Mouse (Mus musculus) megakaryocyte, embryonic 14.5 days (primary cell): Measurements from ENCODE around the gene Slc8a3. TPM values are rescaled to one million over a fixed set of nuclear protein-coding genes. Genes with fewer than 3 reads are reported as not detected.

Experiments used
- H3K27me3 ChIP-seq: replicated peaks from 2 replicates; pipeline ENCODE3; 2012; ENCODE audit warnings: inconsistent platforms
- H3K36me3 ChIP-seq: replicated peaks from 2 replicates; pipeline ENCODE3; 2012; ENCODE audit warnings: low read length, inconsistent platforms, mixed read lengths
- H3K4me1 ChIP-seq: 2 replicates; pipeline ENCODE4 v1.6.1; 2012; ENCODE audit warnings: inconsistent platforms
- H3K4me3 ChIP-seq: replicated peaks from 2 replicates; pipeline ENCODE3; 2012; ENCODE audit warnings: moderate library complexity, mild to moderate bottlenecking, inconsistent platforms
- H3K9me3 ChIP-seq: 2 replicates; pipeline ENCODE4 v1.6.1; 2012; ENCODE audit warnings: inconsistent platforms
- FLI1 ChIP-seq: IDR thresholded peaks from 2 replicates; pipeline ENCODE4 v1.6.1; 2012; ENCODE audit warnings: low read length, inconsistent platforms, mixed read lengths
- GATA1 ChIP-seq: IDR thresholded peaks from 3 replicates; pipeline ENCODE4 v1.6.1; 2012; ENCODE audit warnings: mixed read lengths, low read length, inconsistent platforms, borderline replicate concordance
- polyA plus RNA-seq: library from polyadenylated mRNA; stranded (reverse); fragments of >175 nt; gene quantifications from 2 replicates; pipeline ENCODE4 v1.2.3, GENCODE M21; 2012; ENCODE audit warnings: low replicate concordance; ENCODE audit not compliant: insufficient read depth

Slc8a3 gene
- polyA plus RNA-seq, 1 experiment: not detected

DNA sequence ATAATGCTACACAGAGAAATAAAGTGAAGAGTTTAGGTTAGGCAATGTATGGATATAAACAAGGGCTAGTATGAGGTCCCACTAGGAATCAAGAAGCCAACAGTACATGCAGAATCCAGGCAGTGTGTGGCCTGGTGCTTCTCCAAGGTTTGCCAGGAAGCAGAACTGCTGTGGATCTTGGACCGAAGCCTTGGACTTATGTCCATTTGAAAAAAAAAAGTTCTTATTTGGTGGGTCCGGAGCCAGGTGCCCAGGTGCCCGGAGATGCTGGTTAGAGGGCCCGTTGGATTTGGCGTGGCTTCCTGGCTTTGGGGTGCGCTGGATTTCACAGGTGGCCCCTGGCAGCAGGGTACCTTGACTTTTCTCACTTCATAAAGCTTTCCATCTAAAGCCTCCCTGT, 185.0 kb downstream of the Slc8a3 start:
- Histone ChIP-seq H3K4me1 (peaks cover 4% of the 10 kb centered on the region; the same call in 1 of the 2 replicates), H3K9me3 (no peaks in the 10 kb centered on the region), H3K4me3 (no peak overlapping the region), H3K27me3 (no peaks in the 10 kb centered on the region), H3K36me3 (no peaks in the 10 kb centered on the region)
- TF ChIP-seq GATA1 (no peak), FLI1 (no peak)

Other genes with a start within 250 kb of the Slc8a3 start
- not detected in 2 replicates for gene Gm4787, start 46.3 kb upstream of the Slc8a3 start, polyA plus RNA-seq
- 0.03 TPM in 1 of 2 replicates, not detected in the other for gene Adam4, start 88.8 kb upstream of the Slc8a3 start, polyA plus RNA-seq
- 5.6 and 18.0 TPM in 2 replicates for gene Cox16, start 151.9 kb upstream of the Slc8a3 start, polyA plus RNA-seq
- gene Gm20498, start 199.7 kb upstream of the Slc8a3 start, polyA plus RNA-seq: 28.3 TPM in 1 of 2 replicates, not detected in the other
- 1.2 TPM in 1 of 2 replicates, not detected in the other for gene Synj2bp, start 199.7 kb upstream of the Slc8a3 start, polyA plus RNA-seq
- gene Adam21, start 235.3 kb upstream of the Slc8a3 start, polyA plus RNA-seq: not detected in 2 replicates